Mouse (Mus musculus) forebrain, embryonic 10.5 days (tissue): ENCODE measurements around the gene Gcm2. TPM values are rescaled to one million over a fixed set of nuclear protein-coding genes. Genes with fewer than 3 reads are reported as not detected.

ENCODE experiments used
- DNase-seq: peaks from one replicate; pipeline ENCODE4 v3.0.0-alpha.2; 2017; ENCODE audit warnings: low spot score; ENCODE audit errors: extremely low spot score
- H3K27ac ChIP-seq: fragments of 300-500 bp; sonication (generic); 2 replicates; pipeline ENCODE4 v1.5.1; 2016; ENCODE audit warnings: mild to moderate bottlenecking
- H3K27me3 ChIP-seq: fragments of 300-500 bp; sonication (generic); 2 replicates; pipeline ENCODE4 v1.6.1; 2016; ENCODE audit warnings: mild to moderate bottlenecking; ENCODE audit not compliant: poor library complexity, severe bottlenecking
- H3K36me3 ChIP-seq: fragments of 300-500 bp; sonication (generic); replicated peaks from 2 replicates; pipeline ENCODE4 v1.6.1; 2016; ENCODE audit warnings: mild to moderate bottlenecking, moderate library complexity
- H3K4me1 ChIP-seq: fragments of 300-500 bp; sonication (generic); 2 replicates; pipeline ENCODE4 v1.6.1; 2016
- H3K4me3 ChIP-seq: fragments of 300-500 bp; sonication (generic); 2 replicates; pipeline ENCODE4 v1.5.1; 2016; ENCODE audit warnings: mild to moderate bottlenecking, moderate library complexity
- H3K9me3 ChIP-seq: fragments of 300-500 bp; sonication (generic); 2 replicates; pipeline ENCODE4 v1.6.1; 2016; ENCODE audit warnings: mild to moderate bottlenecking, moderate library complexity
- WGBS: fragments of 180-500 bp; shearing (Covaris S2); methylation state at CpG from one replicate; pipeline ENCODE4 v1.1.7; 2016; 5-methylcytosine and 5-hydroxymethylcytosine counted together
- polyA plus RNA-seq: library from polyadenylated mRNA; unstranded; fragments of >200 nt; fragmentation: Nextera tagmentation; extraction: Ambion mirVana; gene quantifications from 2 replicates; pipeline ENCODE4 v1.2.1, GENCODE M21; 2016

Gene Gcm2
- polyA plus RNA-seq, 1 experiment from 2014 or later = not detected

GRCm38 (mm10) chr13:41073819-41074218 is 37.0 kb downstream of the Gcm2 start:
- Histone ChIP-seq H3K36me3 (no peaks in the 10 kb centered on the region), H3K4me3 (no peak overlapping the region)

GRCm38 (mm10) chr13:41071617-41072016 is 39.2 kb downstream of the Gcm2 start:
- WGBS = 94% methylated on average over 11 of the region's 11 CpGs
- Histone ChIP-seq H3K27ac (no peak overlapping the region), H3K9me3 (no peaks in the 10 kb centered on the region), H3K4me3 (no peak overlapping the region), H3K27me3 (peaks cover 16% of the 10 kb centered on the region), H3K4me1 (no peaks in the 10 kb centered on the region), H3K36me3 (no peaks in the 10 kb centered on the region)
- no peak for DNase-seq

More at GRCm38 (mm10) chr13:41073819-41074218, 37.0 kb downstream of the Gcm2 start:
- no peaks in the 10 kb centered on the region for H3K9me3 ChIP-seq
- DNase-seq = no peak
- no peak overlapping the region for H3K27ac ChIP-seq
- peaks cover 38% of the 10 kb centered on the region for H3K27me3 ChIP-seq
- WGBS = 90% methylated on average over 5 of the region's 5 CpGs
- H3K4me1 ChIP-seq = peaks cover 11% of the 10 kb centered on the region

GRCm38 (mm10) chr13:41067618-41068017 is 43.2 kb downstream of the Gcm2 start:
- 96% methylated on average over 4 of the region's 4 CpGs for WGBS
- no peak for DNase-seq
- Histone ChIP-seq H3K4me3 (no peak overlapping the region), H3K27me3 (no peaks in the 10 kb centered on the region), H3K9me3 (no peaks in the 10 kb centered on the region), H3K36me3 (no peaks in the 10 kb centered on the region), H3K4me1 (no peaks in the 10 kb centered on the region), H3K27ac (no peak overlapping the region)

- H3K27me3 ChIP-seq = peaks cover 87% of the 10 kb centered on the region
- no peaks in the 10 kb centered on the region for H3K36me3 ChIP-seq
- peak; percentile 45 for DNase-seq
- peaks cover 29% of the 10 kb centered on the region for H3K4me1 ChIP-seq
- no peak overlapping the region for H3K27ac ChIP-seq
- H3K9me3 ChIP-seq = no peaks in the 10 kb centered on the region
- WGBS = 43% methylated on average over 5 of the region's 5 CpGs
- no peak overlapping the region for H3K4me3 ChIP-seq
Measured at GRCm38 (mm10) chr13:41051965-41052364, 58.9 kb downstream of the Gcm2 start.

Other genes starting within 250 kb of the Gcm2 start
- 87.6 and 87.9 TPM in 2 replicates for gene Pak1ip1, start 110.0 kb downstream of the Gcm2 start, polyA plus RNA-seq
- 223 and 224 TPM in 2 replicates for gene Tmem14c, start 94.7 kb downstream of the Gcm2 start, polyA plus RNA-seq
- gene Mak, start 31.3 kb downstream of the Gcm2 start, polyA plus RNA-seq = 1.2 and 1.4 TPM in 2 replicates
- not detected in 2 replicates for gene Sycp2l, start 3.3 kb upstream of the Gcm2 start, polyA plus RNA-seq
- 46.0 and 50.9 TPM in 2 replicates for gene Elovl2, start 109.4 kb upstream of the Gcm2 start, polyA plus RNA-seq
- 9.8 and 9.9 TPM in 2 replicates for gene Smim13, start 138.8 kb upstream of the Gcm2 start, polyA plus RNA-seq
- not detected in 2 replicates for gene Gm17364, start 162.9 kb upstream of the Gcm2 start, polyA plus RNA-seq